Mouse (Mus musculus): Measurements from ENCODE around the gene Cd52. TPM values are rescaled to one million over a fixed set of nuclear protein-coding genes. Genes with fewer than 3 reads are reported as not detected.

Cd52 gene
- 1,000 to 10,000 TPM; 2,589 to 2,801 TPM for polyA plus RNA-seq (2017; shearing (Covaris generic))

GRCm38 (mm10) chr4:134094923-134095547 is at the start of gene Cd52:
TSS of gene Cd52 (minus strand) at chr4:134095082.

DNA sequence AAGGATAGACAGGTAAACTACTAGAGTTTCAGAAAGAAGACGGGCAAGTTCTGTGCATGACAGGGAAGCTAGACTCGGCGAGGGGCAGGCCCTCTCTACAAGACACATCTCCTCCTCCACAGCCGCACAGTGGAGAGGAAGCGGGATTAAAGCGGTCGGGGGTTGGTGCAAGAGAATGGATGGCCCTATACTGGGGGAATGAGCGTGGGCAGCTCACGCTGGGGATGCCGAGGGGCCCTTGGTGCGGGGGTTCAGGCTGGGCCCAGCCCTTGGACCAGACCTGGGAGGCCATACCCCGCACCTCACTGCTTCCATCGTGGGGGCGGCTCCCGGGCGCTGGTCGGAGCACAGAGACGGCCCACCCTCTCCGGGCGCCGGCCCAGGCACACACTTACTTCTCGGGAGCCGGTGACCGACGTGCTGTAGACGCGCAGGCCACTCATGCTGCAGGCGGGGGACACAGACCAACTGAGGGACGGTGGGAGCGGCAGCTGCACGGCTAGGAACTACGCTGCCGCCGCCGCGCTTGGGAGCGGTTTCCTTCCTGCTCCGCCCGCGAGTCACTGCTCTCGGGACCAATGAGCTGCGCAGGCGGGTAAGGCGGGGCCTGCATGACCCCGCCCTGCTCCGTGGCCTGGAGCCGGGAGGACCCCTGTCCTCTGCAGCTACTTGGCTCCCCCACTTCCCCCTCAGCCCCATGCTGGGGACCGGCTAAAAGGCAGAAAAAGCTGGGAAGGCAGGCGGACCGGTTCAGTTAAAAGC is 33.5 kb upstream of the Cd52 start, which contains the start of gene Sh3bgrl3:
TSS of gene Sh3bgrl3 (minus strand) at position 569 of the 762 bp plus-strand sequence.

GRCm38 (mm10) chr4:134101979-134102741 is 7.3 kb upstream of the Cd52 start, which contains the start of gene Ubxn11:
TSS of gene Ubxn11 (plus strand) at chr4:134102570.

GRCm38 (mm10) chr4:134060135-134060865 is 34.6 kb downstream of the Cd52 start, which contains the start of gene Crybg2:
TSS of gene Crybg2 (plus strand) at chr4:134060815.

GRCm38 (mm10) chr4:134053538-134053937 is 41.3 kb downstream of the Cd52 start, which contains the start of gene Zfp683:
TSS of gene Zfp683 (plus strand) at chr4:134053838.

Other genes with a start within 250 kb of the Cd52 start
- 100 to 1,000 TPM; 230 to 291 TPM for gene Rps6ka1, start 207.3 kb downstream of the Cd52 start, polyA plus RNA-seq (2017; shearing (Covaris generic))
- gene Hmgn2, start 126.4 kb downstream of the Cd52 start, polyA plus RNA-seq (2017; shearing (Covaris generic)), result 100 to 1,000 TPM; 309 to 348 TPM
- gene Dhdds, start 94.2 kb downstream of the Cd52 start, polyA plus RNA-seq (2017; shearing (Covaris generic)), result 10 to 100 TPM; 25.3 to 33.8 TPM
- not detected for gene Lin28a, start 76.2 kb downstream of the Cd52 start, polyA plus RNA-seq (2017; shearing (Covaris generic))
- gene Zfp683, start 41.2 kb downstream of the Cd52 start, polyA plus RNA-seq (2017; shearing (Covaris generic)), result 1 to 10 TPM; 1.4 to 4.9 TPM
- 10 to 100 TPM; 17.9 to 18.0 TPM for gene Crybg2, start 34.3 kb downstream of the Cd52 start, polyA plus RNA-seq (2017; shearing (Covaris generic))
- gene Ubxn11, start 7.5 kb upstream of the Cd52 start, polyA plus RNA-seq (2017; shearing (Covaris generic)), result 10 to 100 TPM; 46.7 to 60.6 TPM
- 1,000 to 10,000 TPM; 1,401 to 1,596 TPM for gene Sh3bgrl3, start 33.7 kb upstream of the Cd52 start, polyA plus RNA-seq (2017; shearing (Covaris generic))
- 100 to 1,000 TPM in 1 of 2 experiments, 10 to 100 TPM in 1; 70.5 to 104 TPM for gene Cep85, start 92.0 kb upstream of the Cd52 start, polyA plus RNA-seq (2017; shearing (Covaris generic))
- under 1 TPM in 1 of 2 experiments, not detected in 1; 0.32 TPM for gene Gm7534, start 107.9 kb upstream of the Cd52 start, polyA plus RNA-seq (2017; shearing (Covaris generic))
- not detected for gene Catsper4, start 132.3 kb upstream of the Cd52 start, polyA plus RNA-seq (2017; shearing (Covaris generic))
- gene Cnksr1, start 143.3 kb upstream of the Cd52 start, polyA plus RNA-seq (2017; shearing (Covaris generic)), result under 1 TPM in 1 of 2 experiments, not detected in 1; 0.17 TPM
- gene E130218I03Rik, start 148.6 kb upstream of the Cd52 start, polyA plus RNA-seq (2017; shearing (Covaris generic)), result 1 to 10 TPM; 3.2 to 5.7 TPM
- gene Zfp593, start 150.5 kb upstream of the Cd52 start, polyA plus RNA-seq (2017; shearing (Covaris generic)), result 10 to 100 TPM; 18.4 to 25.6 TPM
- not detected for gene Gm30191, start 151.9 kb upstream of the Cd52 start, polyA plus RNA-seq (2017; shearing (Covaris generic))
- gene Grrp1, start 159.0 kb upstream of the Cd52 start, polyA plus RNA-seq (2017; shearing (Covaris generic)), result under 1 TPM in 1 of 2 experiments, not detected in 1; 0.22 TPM
- 10 to 100 TPM; 14.0 to 16.6 TPM for gene Pdik1l, start 192.8 kb upstream of the Cd52 start, polyA plus RNA-seq (2017; shearing (Covaris generic))
- gene Trim63, start 220.0 kb upstream of the Cd52 start, polyA plus RNA-seq (2017; shearing (Covaris generic)), result 1 to 10 TPM in 1 of 2 experiments, not detected in 1; 1.1 TPM
- gene Slc30a2, start 248.1 kb upstream of the Cd52 start, polyA plus RNA-seq (2017; shearing (Covaris generic)), result under 1 TPM in 1 of 2 experiments, not detected in 1; 0.41 TPM